Mouse (Mus musculus) ovary, postnatal 14 days (tissue): Measurements from ENCODE around the gene Gm47995.

ENCODE experiments used
- DNase-seq: peaks from one replicate; pipeline ENCODE4 v3.0.0; 2022; ENCODE audit warnings: low spot score

Gm47995 gene

DNA sequence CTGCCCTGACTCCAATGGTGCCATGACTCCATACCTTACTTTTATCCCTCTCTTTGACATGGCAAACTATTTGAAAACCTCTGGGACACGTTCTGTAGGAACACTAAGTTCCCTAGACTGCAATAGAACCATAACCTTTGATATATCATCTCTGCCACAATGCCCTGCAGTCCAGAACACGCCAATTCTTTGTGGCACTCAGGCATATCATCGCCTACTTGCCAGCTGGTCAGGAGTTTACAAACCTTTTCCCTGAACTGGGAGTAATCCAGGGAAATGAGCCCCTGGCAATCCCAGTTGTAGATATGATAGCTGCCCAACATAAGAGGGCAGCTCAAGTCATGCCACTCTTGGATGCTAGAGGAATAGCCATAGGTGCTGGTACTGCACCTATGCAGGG lies 34.1 kb downstream of the Gm47995 start:
- DNase-seq, result no peak

DNA sequence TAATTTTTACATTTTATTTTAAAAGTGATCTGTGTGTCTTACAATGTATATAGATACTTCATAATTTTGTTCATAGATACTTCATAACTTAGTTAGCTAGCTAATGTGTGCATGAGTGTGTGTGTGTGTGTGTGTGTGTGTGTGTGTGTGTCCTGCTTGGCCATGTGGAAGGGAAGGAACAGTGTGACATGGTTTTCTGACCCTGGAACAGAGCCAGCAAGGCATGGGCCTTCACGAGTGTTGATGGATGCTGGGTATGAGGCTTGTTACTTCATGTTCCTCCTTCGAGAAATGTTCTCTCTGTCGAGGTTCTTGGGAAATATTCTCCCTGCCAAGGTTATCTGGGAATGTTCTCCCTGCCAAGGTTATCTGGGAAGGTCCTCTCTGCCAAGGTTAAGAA lies 35.5 kb downstream of the Gm47995 start:
- no peak for DNase-seq

DNA sequence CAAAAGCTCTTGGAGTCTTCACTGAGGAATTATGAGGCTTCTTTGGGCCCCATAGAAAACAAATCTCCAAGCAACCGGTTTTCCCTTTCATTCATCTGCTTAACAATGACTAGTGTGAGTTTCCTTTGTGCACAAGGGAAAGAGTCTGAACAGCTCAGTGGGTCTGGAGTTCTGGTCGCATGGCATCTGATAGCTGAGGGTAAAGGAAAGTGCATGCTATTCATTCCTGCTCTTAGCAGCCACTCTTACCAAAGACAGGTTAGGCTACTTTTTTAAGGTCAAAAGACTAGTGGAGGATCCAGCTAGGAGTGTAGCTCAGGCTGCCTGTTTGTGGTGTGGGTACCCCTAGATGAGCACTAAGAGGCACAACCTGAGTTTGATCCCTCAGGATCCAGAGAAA lies 37.3 kb downstream of the Gm47995 start:
- DNase-seq, result no peak

DNA sequence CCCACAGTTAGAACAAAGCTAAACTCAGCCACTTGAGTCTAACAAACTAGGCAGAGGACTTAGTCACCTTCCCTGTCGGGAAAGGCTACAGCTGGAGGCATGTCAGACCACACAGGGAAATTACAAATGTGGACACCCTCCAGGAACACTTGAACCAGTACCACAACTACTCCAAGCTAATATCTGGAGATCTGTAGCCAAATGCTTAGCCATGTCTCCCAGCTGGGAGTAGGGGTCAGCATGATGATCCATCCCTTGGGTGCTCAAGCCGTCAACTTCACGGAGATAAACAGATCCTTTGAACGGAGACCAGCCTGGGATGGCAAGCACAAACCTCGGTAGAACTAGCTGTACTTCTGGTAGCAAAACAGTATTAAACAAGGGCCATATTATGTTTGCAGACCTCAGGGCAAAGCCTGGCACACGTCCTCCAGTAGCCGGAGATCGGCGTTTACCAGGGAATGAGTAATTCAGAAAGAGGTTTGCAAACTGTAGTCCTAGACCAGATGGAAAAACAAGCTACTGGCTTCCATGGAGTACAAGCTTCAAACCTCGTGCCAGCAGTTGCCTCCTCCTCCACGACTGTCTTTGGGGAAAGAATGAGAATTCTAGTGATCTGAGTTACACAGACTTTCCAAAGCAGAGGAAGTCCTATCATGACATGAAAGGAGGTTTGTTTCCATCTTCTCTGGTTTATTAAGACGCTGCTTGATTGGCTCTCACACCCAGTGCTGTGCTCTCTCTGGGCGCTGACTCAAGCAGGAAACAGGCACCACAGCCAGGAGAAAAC lies 38.1 kb downstream of the Gm47995 start:
- peak; percentile 29 for DNase-seq

DNA sequence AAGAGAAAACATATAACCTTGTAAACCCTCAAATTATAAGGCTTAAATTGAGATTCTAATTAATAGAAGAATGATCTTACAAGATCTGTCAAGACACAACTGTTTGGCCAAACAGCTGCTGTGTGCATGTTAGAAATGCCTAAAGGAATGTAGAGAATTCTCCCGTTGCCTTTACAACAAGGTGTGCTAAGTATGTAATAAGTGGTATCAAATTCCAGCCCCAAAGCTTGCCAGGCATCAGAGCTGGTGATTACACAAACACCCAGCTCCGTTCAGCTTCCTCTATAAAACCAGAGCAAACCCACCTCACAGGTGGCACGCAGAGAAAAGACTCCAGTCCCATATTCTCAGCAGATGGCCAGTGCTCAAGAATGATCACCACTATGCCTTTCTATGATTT lies 39.5 kb downstream of the Gm47995 start:
- DNase-seq, result no peak

DNA sequence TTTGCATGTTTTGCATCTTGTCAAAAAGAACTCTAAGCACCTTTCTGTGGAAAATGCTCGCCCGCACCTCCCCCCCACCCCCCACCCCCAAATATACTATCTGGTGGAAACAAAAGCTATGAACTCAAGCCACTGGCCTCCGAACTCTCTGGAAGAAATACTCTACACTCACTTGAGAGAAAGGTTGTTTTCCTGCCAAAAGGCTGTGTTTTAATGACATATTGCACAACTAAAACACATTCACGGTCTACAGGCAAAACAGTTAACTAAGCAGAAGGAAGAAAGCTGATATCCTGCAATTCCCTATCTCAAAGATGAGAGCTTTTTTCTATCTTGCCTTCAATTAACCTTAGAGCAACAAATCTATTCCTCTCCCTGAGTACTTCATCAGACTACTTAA lies 45.1 kb downstream of the Gm47995 start:
- no peak for DNase-seq

DNA sequence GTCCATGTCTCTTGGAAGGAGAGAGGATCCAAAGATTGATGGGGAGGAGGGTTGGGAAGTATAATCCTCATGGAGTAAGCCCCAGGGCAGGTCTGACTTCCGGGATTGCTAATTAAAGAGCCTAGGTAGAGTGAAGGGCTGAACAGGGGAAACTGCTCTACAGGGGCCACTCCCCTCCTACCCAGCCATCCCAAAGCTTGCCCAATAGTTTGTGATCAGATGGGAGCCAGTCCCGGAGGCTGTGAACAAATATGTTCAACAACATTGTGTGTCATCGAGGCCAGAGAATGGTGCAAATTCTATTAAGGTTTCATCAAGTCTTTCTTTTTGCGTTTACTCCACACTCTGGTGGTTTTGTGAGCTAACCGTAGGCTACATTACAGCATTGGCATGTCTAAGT lies 45.8 kb downstream of the Gm47995 start:
- no peak for DNase-seq

DNA sequence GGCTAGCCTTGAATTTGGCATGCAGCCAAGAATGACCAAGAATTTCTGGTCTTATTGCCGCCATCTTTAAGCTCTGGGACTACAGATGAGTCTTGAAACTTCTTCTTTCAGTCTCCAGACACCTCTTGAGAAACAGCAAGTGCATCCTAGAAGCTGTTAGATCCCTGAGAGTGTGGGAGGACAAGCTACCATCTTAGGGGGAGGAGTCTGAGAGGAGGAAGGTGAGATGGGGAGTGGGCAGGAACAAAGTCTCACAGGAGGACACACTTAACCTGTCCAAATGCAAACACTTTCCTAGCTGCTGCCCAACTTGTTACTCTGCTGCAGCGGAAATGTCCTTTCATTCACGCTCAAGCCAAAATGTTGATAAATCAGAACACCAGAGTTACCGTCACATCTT lies 46.5 kb downstream of the Gm47995 start:
- DNase-seq, result no peak

DNA sequence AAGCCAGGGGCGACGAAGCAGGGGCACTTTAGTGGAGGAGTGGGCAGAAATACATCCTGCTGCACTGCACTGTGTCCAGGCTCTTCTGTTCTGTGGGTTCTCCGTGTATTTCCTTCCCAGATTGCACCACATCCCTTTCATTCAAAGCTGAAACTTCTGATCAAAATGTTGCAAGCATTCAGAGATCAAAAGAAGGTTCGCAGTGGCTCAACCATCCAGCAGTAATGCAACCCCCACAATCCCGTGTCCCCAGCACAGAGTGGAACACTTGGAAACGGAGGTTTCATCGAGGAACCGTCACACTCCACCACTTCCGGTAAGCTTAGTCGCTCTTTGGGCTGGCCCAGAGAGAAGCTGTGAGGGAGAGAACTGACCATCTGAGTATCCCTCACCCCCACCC lies 46.9 kb downstream of the Gm47995 start:
- DNase-seq, result no peak

DNA sequence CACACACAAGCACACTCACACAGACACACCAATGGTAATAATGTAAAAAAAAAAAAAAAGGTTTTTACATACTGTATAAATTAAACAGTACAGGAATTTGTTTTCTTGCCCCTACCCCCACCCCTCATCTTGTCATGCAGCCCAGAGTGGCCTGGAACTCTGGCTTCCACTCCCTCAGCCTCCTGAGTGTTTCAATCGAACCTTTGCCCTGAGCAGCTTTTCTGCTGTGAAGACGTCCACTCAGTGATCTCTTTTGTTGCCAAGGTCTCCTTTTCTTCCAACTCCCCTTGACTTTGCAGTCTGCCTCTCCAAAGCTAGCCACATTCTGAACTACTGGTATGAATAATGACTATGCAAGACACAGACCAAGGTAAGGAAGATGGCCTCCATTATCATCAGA lies 47.6 kb downstream of the Gm47995 start:
- DNase-seq, result no peak
